Mouse (Mus musculus): ENCODE results near the gene Nhlrc1. TPM values are rescaled to one million over a fixed set of nuclear protein-coding genes. Genes with fewer than 3 reads are reported as not detected.

Gene Nhlrc1
- polyA plus RNA-seq, 1 experiment from 2014 or later: 16.7 TPM

GRCm38 (mm10) chr13:46997355-46997754 is 17.3 kb downstream of the Nhlrc1 start:
- no peak for ATAC-seq (ENCODE audit: low FRiP score)
- Histone ChIP-seq H3K4me3 (replicated peaks) (no peak overlapping the region), H3K4me2 (no peak overlapping the region), H3K27ac (replicated peaks) (no peak overlapping the region), H3K9me3 (replicated peaks) (no peaks in the 10 kb centered on the region), H3K27me3 (replicated peaks) (no peaks in the 10 kb centered on the region), H3K4me1 (no peaks in the 10 kb centered on the region), H3K9ac (replicated peaks) (no peak overlapping the region), H3K36me3 (no peaks in the 10 kb centered on the region)
- 81% methylated on average over 4 of the region's 4 CpGs for WGBS

DNA sequence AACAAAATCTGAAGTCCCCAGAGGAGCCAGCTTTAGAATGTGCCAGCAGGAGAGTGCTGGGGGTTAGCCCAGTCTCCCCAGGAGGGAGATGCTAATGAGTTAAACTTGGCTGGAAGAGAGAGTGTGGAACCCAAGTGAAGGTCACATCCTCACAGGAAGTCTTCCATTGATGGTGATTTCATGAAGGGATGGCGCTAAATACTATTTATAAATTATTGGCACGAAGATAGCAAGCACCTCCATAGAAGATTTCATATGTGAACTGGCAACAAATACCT is 21.4 kb downstream of the Nhlrc1 start:
- Histone ChIP-seq H3K4me1 (no peaks in the 10 kb centered on the region), H3K27ac (replicated peaks) (no peak overlapping the region), H3K4me2 (no peak overlapping the region), H3K36me3 (no peaks in the 10 kb centered on the region), H3K9me3 (replicated peaks) (no peaks in the 10 kb centered on the region), H3K4me3 (replicated peaks) (no peak overlapping the region), H3K27me3 (replicated peaks) (no peaks in the 10 kb centered on the region), H3K9ac (replicated peaks) (no peak overlapping the region)
- WGBS: 91% methylated on average over 2 of the region's 2 CpGs
- ATAC-seq (ENCODE audit: low FRiP score): no peak

DNA sequence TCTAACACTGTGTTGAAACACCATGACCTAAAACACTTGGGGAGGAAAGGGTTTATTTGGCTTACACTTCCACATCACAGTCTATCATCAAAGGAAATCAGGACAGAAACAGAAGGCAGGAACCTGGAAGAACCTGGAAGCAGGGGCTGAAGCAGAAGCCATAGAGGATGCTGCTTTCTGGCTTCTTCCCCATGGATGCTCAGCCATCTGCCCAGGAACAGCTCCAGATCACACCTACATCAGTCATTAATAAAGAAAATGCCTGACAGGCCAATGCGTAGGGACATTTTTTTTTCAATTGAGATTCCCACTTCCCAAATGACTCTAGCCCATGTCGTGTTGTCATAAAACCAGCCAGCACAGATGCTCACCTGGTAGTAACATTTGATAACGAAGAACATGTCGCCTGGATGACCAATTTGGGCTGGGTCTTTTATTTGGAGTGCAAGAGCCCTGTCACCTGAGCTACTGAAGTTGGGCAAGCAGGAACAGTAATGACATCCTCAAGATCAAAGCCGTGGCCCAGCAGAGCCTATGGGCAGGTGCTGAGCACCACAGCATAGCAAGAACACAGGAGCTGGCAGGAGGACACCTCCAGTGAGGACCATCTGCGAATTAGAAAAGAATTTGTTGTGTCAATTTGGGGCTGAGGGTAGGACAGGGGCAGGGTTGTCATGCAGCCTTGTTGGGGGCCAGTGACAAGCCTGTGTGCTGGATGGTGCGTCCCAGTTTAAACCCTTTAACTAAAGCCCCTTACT is 22.0 kb downstream of the Nhlrc1 start:
- Histone ChIP-seq H3K9me3 (replicated peaks) (no peaks in the 10 kb centered on the region), H3K27ac (replicated peaks) (no peak overlapping the region), H3K9ac (replicated peaks) (no peak overlapping the region), H3K4me3 (replicated peaks) (no peak overlapping the region), H3K4me2 (no peak overlapping the region), H3K27me3 (replicated peaks) (no peaks in the 10 kb centered on the region), H3K4me1 (no peaks in the 10 kb centered on the region), H3K36me3 (no peaks in the 10 kb centered on the region)
- 71% methylated on average over 7 of the region's 7 CpGs for WGBS
- no peak for ATAC-seq (ENCODE audit: low FRiP score)

DNA sequence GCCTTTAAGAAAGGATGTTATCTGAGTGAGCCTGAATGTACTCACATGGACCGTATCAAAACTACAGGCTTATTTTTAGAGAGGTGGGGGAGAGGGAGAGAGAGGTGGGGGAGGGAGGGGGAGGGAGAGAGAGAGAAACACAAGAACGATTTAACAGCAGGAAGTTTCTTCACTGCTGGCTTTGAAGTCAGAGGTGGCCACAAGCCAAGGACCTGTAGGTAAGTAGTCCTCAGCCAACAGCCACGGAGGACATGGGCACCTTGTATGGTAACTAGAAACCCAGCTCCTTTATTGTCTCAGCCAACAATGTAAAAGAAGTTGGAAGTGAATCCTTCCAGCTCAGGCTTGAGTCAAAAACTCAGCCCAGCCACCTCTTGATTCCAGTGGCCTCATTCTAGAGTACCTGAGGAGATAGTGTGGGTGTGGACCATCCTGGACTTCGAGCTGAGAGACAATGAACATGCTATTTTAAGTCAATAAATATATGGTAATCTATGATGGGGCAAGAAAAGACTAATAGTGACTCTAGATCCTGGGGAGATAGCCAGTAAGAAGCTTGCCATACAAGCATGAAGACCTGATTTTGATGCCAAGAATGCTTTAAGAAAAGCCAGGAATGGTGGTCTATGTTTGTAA is 24.2 kb downstream of the Nhlrc1 start:
- no peaks in the 10 kb centered on the region for H3K9me3 ChIP-seq (replicated peaks)
- no peak overlapping the region for H3K9ac ChIP-seq (replicated peaks)
- H3K36me3 ChIP-seq: no peaks in the 10 kb centered on the region
- 53% methylated on average over 4 of the region's 4 CpGs for WGBS
- no peak overlapping the region for H3K27ac ChIP-seq (replicated peaks)
- H3K27me3 ChIP-seq (replicated peaks): no peaks in the 10 kb centered on the region
- no peak overlapping the region for H3K4me2 ChIP-seq
- H3K4me3 ChIP-seq (replicated peaks): no peak overlapping the region
- no peaks in the 10 kb centered on the region for H3K4me1 ChIP-seq
- ATAC-seq (ENCODE audit: low FRiP score): no peak

- no peak overlapping the region for H3K4me2 ChIP-seq
- H3K4me1 ChIP-seq: no peaks in the 10 kb centered on the region
- WGBS: 82% methylated on average over 8 of the region's 8 CpGs
- no peak overlapping the region for H3K9ac ChIP-seq (replicated peaks)
- no peaks in the 10 kb centered on the region for H3K9me3 ChIP-seq (replicated peaks)
- H3K27ac ChIP-seq (replicated peaks): no peak overlapping the region
- no peaks in the 10 kb centered on the region for H3K27me3 ChIP-seq (replicated peaks)
- no peak overlapping the region for H3K4me3 ChIP-seq (replicated peaks)
- H3K36me3 ChIP-seq: no peaks in the 10 kb centered on the region
- ATAC-seq (ENCODE audit: low FRiP score): no peak
Observed at GRCm38 (mm10) chr13:46987941-46988340, 26.7 kb downstream of the Nhlrc1 start.

- no peaks in the 10 kb centered on the region for H3K9me3 ChIP-seq (replicated peaks)
- no peak overlapping the region for H3K4me3 ChIP-seq (replicated peaks)
- no peaks in the 10 kb centered on the region for H3K27me3 ChIP-seq (replicated peaks)
- ATAC-seq (ENCODE audit: low FRiP score): no peak
- H3K9ac ChIP-seq (replicated peaks): no peak overlapping the region
- no peaks in the 10 kb centered on the region for H3K4me1 ChIP-seq
- no peak overlapping the region for H3K4me2 ChIP-seq
- no peak overlapping the region for H3K27ac ChIP-seq (replicated peaks)
- H3K36me3 ChIP-seq: no peaks in the 10 kb centered on the region
- 67% methylated on average over 6 of the region's 6 CpGs for WGBS
Observed at GRCm38 (mm10) chr13:46986208-46986607, 28.4 kb downstream of the Nhlrc1 start.

DNA sequence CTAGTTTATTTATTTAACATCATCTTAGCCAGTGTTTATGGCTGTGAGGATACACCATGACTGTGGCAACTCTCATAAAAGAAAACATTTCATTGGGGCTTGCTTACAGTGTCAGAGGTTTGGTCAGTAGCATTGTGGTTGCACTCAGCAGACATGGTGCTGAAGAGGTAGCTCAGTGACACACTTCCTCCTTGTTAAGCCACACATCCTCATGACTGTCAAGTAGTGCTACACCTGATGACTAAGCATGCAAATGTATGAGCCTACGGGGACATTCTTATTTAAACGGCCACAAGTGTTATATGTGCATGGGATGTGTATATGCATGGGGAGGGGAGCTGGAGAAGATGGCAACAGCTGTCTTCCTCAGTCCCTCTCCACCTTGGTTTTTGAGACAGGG is 30.8 kb downstream of the Nhlrc1 start:
- no peaks in the 10 kb centered on the region for H3K36me3 ChIP-seq
- WGBS: 88% methylated on average over 2 of the region's 2 CpGs
- H3K27me3 ChIP-seq (replicated peaks): no peaks in the 10 kb centered on the region
- no peak for ATAC-seq (ENCODE audit: low FRiP score)
- H3K9ac ChIP-seq (replicated peaks): no peak overlapping the region
- H3K4me1 ChIP-seq: no peaks in the 10 kb centered on the region
- no peaks in the 10 kb centered on the region for H3K9me3 ChIP-seq (replicated peaks)
- H3K4me2 ChIP-seq: no peak overlapping the region
- no peak overlapping the region for H3K4me3 ChIP-seq (replicated peaks)
- H3K27ac ChIP-seq (replicated peaks): no peak overlapping the region

- H3K36me3 ChIP-seq: no peaks in the 10 kb centered on the region
- no peak for ATAC-seq (ENCODE audit: low FRiP score)
- H3K4me2 ChIP-seq: no peak overlapping the region
- H3K9ac ChIP-seq (replicated peaks): no peak overlapping the region
- peaks cover 8% of the 10 kb centered on the region; the same call in 1 of the 2 replicates for H3K4me1 ChIP-seq
- H3K9me3 ChIP-seq (replicated peaks): no peaks in the 10 kb centered on the region
- WGBS: 81% methylated on average over 13 of the region's 13 CpGs
- no peak overlapping the region for H3K27ac ChIP-seq (replicated peaks)
- H3K27me3 ChIP-seq (replicated peaks): no peaks in the 10 kb centered on the region
- no peak overlapping the region for H3K4me3 ChIP-seq (replicated peaks)
Observed at GRCm38 (mm10) chr13:46979836-46980490, 34.7 kb downstream of the Nhlrc1 start.

GRCm38 (mm10) chr13:46976532-46976931 is 38.1 kb downstream of the Nhlrc1 start:
- Histone ChIP-seq H3K4me3 (replicated peaks) (no peak overlapping the region), H3K27ac (replicated peaks) (no peak overlapping the region), H3K36me3 (no peaks in the 10 kb centered on the region), H3K27me3 (replicated peaks) (no peaks in the 10 kb centered on the region), H3K9me3 (replicated peaks) (no peaks in the 10 kb centered on the region), H3K4me1 (peaks cover 8% of the 10 kb centered on the region; the same call in 1 of the 2 replicates), H3K4me2 (no peak overlapping the region), H3K9ac (replicated peaks) (no peak overlapping the region)
- no peak for ATAC-seq (ENCODE audit: low FRiP score)
- 95% methylated on average over 7 of the region's 7 CpGs for WGBS

- ATAC-seq (ENCODE audit: low FRiP score): no peak
- H3K9me3 ChIP-seq (replicated peaks): no peaks in the 10 kb centered on the region
- WGBS: 26% methylated on average over 4 of the region's 4 CpGs
Observed at GRCm38 (mm10) chr13:46975930-46976329, 38.7 kb downstream of the Nhlrc1 start.

GRCm38 (mm10) chr13:46975031-46975551 is 39.6 kb downstream of the Nhlrc1 start:
- Histone ChIP-seq H3K27me3 (replicated peaks) (no peaks in the 10 kb centered on the region), H3K36me3 (no peaks in the 10 kb centered on the region), H3K27ac (replicated peaks) (peak overlapping the region; percentile 69), H3K9ac (replicated peaks) (peak overlapping the region; percentile 37), H3K9me3 (replicated peaks) (no peaks in the 10 kb centered on the region), H3K4me1 (peaks cover 8% of the 10 kb centered on the region; the same call in 1 of the 2 replicates), H3K4me3 (replicated peaks) (peak overlapping the region; percentile 40), H3K4me2 (peak overlapping the region; percentile 63)
- 12% methylated on average over 13 of the region's 14 CpGs for WGBS
- peak; percentile 96 for ATAC-seq (ENCODE audit: low FRiP score)

More at GRCm38 (mm10) chr13:46975930-46976329, 38.7 kb downstream of the Nhlrc1 start:
- H3K4me2 ChIP-seq: peak overlapping the region; percentile 63; the same call in 1 of the 2 replicates
- peak overlapping the region; percentile 69; the same call in 1 of the 2 replicates for H3K27ac ChIP-seq (replicated peaks)
- H3K9ac ChIP-seq (replicated peaks): no peak overlapping the region
- no peaks in the 10 kb centered on the region for H3K27me3 ChIP-seq (replicated peaks)
- H3K4me3 ChIP-seq (replicated peaks): no peak overlapping the region
- no peaks in the 10 kb centered on the region for H3K36me3 ChIP-seq
- H3K4me1 ChIP-seq: peaks cover 8% of the 10 kb centered on the region; the same call in 1 of the 2 replicates

Data from neural tube, embryonic 15.5 days (tissue).